Mouse (Mus musculus) mature B cell (primary cell): Measurements from ENCODE around the gene Ralgapa1.
"Not testable (repeated sequence)": the region's sequence is repeated elsewhere in the genome, so short reads cannot be mapped to it uniquely, and the experiment has no call there.

ENCODE experiments used
- in situ Hi-C: fragments of 300-500 bp; cut with MboI; formaldehyde crosslinking; loops from 2 replicates; pipeline ENCODE4 v1.14.3; 2019

Ralgapa1 gene

DNA sequence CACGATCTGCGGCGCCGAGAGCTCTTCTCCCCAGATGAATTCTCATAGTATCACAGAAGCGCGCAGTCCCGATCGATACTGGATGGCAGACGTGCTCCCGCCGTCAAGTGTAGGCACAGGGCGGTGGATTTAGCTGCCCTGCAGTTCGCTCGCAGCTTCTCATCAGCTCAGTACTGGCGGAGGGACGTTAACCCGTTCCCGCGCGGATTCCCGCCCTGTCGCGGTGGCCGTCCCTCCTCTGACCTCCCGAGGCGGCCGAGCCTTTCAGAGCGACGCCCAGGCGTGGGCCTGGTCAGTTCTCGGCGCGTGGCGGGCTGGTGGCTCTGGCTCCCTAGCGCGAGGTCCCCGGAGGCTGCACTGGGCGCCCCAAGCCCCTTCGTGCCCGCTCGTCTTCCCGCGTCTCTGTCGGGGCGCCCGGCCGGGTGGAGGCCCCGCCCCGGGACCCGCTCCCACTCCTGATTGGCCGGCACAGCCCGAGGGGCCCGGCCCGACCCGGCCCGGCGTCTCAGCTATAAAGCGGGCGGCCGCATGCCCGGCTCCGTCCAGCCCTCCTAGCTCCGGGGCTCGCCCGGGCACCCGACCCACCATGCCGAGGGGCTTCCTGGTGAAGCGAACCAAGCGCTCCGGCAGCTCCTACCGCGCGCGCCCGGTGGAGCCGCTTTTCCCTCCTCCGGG is 221.9 kb downstream of the Ralgapa1 start, which contains the start of gene Insm2:
Gene Insm2, plus strand, starts transcription at position 541 of the 675 bp plus-strand sequence.
- in situ Hi-C loops = no loop called here

DNA sequence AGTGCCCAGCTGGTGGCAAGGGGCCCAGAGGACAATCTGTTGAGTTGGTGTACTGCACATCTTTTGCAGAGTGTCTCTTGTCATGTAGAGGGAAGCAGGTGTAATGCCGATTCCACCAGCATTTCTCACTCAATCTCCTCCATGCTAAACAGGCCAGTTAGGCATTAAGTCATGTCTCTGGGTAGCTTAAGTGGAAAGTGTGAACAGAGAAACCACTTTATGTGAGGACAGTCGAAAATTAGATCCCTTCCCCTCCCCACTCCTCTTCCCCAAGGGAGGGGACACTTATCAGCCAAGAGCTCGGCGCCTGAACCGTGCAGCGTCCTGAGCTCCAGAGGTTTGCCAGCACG is 222.5 kb downstream of the Ralgapa1 start:
- in situ Hi-C loops = no loop called here

- in situ Hi-C loops = not testable (repeated sequence)
Measured at GRCm38 (mm10) chr12:55586936-55587335, 234.0 kb downstream of the Ralgapa1 start.

GRCm38 (mm10) chr12:55573794-55574193 is 247.2 kb downstream of the Ralgapa1 start:
- in situ Hi-C loops = no loop called here

- in situ Hi-C loops = no loop called here
Measured at GRCm38 (mm10) chr12:55573089-55573488, 247.9 kb downstream of the Ralgapa1 start.

DNA sequence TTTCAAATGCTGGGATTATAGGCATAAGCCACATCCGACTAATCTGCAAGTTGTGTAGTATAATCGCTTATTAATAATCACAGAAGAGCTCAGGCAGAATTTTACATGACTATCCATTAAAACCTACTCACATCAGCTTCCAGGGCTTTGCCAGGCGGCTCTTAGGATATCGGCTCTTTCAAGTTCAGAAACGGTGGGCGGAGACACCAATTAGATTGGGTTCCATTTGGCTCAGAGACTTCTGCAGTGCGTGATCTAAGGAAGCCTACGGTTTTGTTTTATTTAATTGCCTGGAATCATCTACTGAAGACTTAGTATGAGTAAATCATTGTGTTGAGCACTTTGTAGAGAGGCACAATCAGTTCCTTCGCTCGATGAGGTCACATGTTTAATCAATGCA is 249.3 kb downstream of the Ralgapa1 start:
- in situ Hi-C loops = no loop called here

- in situ Hi-C loops = no loop called here
Measured at GRCm38 (mm10) chr12:55571181-55571580, 249.8 kb downstream of the Ralgapa1 start.

DNA sequence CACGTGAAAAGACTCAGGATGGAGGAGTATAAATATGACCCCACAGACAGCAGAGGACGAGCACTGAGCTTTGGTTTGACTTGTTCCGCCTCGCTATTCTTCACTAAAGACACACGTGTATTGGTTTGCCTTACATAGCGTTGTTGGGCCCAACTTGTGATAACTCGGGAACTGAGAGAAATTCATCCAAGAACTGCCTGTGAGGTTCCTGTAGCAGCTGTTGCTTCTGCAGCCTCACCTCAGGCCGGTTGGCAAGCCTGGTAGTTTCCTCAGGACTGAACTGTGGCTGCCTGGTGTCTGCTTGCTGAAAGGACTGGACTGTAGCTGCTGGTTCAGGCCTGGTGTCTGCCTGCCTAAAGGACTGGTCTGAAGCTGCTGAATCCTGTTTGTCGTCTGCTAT is 250.3 kb downstream of the Ralgapa1 start:
- in situ Hi-C loops = no loop called here

GRCm38 (mm10) chr12:55569676-55570075 is 251.3 kb downstream of the Ralgapa1 start:
- in situ Hi-C loops = no loop called here

DNA sequence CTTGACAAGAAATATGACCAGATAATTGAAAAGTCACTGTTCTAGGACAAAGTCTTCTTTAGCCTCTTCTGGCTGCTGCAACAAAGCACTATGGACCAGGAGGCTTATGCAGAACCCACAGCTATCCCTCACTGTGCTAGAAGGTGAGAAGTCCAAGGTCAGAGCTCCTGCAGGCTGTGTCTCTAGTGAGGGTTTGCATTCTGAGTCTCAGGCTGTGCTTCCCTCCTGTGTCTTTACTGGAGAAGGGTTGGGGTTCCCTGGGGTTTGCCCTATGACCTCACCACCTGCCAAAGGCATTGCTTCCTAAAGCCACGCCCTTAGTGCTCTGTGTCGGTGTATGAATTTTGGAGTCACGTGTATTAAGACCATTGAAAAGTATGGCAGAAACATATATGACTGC is 252.5 kb downstream of the Ralgapa1 start:
- in situ Hi-C loops = no loop called here

DNA sequence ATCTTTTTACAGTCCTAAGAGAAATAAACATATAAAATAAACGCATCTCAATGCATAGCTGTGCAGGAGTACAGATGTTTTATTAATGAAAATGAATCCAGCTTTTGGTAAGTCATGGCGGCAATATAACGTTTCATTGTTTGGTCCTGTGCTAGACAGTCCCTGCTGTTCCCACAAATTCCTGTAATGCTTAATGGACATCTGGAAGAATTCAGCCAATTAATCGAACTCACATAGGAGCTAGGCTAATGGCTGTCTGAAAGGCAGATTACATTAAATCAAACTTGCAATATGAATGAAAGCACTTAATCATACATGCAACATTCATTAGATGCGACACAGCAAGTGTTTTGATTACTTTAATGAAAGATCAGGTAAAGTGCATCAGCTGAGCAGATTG is 254.1 kb downstream of the Ralgapa1 start:
- in situ Hi-C loops = no loop called here

DNA sequence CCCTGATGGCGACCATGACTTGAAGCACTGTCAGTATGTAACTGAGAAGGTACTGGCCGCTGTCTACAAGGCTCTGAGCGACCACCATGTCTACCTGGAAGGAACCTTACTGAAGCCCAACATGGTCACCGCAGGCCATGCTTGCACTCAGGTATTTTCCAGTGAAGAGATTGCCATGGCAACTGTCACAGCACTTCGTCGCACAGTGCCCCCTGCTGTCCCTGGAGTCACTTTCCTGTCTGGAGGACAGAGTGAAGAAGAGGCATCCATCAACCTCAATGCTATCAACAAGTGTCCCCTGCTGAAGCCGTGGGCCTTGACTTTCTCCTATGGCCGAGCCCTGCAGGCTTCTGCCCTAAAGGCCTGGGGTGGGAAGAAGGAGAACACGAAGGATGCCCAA is 255.1 kb downstream of the Ralgapa1 start:
- in situ Hi-C loops = no loop called here

GRCm38 (mm10) chr12:55565206-55565605 is 255.8 kb downstream of the Ralgapa1 start, which contains the start of gene Aldoart2:
Gene Aldoart2, plus strand, starts transcription at chr12:55565239.
- in situ Hi-C loops = no loop called here

DNA sequence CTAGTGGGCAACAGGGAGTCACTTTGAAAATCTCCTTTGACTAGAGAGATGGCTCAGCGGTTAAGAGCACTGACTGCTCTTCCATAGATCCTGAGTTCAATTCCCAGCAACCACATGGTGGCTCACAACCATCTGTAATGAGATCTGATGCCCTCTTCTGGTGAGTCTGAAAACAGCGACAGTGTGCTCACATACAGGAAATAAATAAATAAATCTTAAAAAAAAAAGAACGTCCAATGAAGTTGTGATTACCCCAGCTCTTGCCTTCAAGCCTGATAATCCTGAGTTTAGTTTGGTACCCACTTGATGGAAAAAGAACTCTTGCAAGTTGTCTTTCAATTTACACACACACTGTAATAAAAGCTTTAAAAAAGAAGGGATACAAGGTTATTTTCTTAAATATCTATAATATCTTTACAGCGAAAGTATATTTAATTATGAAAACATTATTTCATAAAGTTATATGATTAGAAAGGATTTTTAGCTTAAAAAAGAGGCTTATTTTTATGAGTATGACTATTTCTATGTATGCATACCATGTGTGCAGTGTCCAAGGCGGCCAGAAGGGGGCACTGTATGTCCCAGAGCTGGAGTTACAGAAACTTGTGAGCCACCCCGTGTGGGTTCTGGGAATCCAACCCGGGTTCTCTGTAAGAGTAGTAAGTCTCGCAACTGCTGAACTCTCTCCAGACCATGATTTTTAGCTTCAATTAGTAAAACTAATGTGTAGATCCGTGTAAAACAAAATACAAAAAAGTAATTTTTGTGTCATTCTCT is 256.6 kb downstream of the Ralgapa1 start:
- in situ Hi-C loops = no loop called here

DNA sequence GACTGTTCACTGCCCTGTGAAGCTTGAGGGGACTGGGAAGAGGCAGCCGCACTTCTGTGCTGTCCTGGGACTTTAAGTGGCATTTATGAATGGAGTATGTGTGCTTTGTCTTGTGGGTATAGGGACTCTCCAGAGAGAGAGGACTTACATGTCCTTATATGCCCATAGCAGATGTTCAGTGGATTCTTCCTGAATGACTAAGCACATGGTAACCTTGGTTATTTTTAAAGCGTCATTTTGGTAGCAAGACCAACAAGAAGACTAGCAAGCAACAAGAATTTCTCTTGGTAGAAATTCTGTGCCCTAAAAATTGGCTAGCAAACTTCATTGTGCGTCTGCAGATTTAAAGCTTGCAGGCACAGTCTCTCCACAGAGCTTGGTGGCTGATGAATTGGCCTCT is 257.2 kb downstream of the Ralgapa1 start:
- in situ Hi-C loops = no loop called here

DNA sequence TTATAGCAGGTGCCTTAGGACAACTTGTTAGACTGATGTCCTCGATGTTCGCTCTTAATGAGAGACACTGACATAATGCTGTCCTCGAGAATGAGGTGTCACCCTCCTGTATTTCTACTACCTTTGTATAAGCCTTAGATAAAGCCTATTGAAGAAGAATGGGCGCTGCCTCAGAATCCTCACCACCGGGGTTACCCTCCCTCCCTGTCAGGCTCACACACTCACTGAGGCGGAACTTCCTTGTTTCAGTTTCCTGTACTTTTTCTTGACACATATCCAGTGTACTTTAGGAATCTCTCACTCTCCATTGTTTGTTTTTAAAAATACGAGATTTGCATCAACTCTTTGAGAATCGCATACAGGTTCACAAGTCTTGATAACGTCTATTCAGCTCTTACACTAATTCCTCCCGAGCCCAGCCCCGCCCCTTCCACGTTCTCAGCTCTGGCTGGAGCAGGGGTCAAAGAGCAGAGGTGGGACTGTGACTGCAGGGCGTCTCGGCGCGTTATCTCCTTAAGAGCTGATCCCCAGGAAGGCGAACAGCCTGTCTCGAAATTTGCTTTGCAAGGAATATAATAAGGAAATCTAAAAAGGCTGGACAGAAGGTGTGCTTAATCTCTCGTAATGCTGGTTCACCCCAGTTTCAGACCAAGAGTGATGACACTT is 260.8 kb downstream of the Ralgapa1 start:
- in situ Hi-C loops = no loop called here

DNA sequence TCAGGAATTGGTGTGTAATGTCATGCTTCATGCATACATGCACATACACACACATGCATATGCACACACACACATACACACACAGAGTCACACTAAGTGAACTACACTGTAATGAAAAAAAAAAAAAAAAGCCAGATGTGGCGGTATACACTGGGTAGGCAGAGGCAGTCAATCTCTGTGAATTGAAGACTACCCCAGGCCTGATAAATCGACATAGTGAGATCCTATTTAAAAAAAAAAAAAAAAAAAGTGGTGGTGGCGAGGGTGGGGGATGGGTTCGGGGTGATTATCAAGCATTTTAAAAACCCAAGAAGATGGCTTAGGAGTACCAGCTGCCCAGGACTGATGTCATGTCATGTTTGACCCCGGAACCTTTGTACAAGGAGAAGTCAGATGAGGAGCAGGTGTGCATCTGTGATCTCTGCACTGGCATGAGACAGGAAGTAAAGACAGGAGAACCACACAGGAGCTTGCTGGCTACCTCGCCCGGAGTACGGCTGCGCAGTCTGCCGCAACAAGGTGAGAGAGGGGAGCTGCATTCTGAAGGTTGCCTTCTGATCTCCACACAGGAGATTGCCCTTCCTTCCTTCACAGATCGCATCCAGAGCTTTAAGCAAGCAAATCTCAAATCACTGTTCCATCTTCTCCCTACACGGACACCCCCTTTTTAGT is 261.6 kb downstream of the Ralgapa1 start:
- in situ Hi-C loops = no loop called here

DNA sequence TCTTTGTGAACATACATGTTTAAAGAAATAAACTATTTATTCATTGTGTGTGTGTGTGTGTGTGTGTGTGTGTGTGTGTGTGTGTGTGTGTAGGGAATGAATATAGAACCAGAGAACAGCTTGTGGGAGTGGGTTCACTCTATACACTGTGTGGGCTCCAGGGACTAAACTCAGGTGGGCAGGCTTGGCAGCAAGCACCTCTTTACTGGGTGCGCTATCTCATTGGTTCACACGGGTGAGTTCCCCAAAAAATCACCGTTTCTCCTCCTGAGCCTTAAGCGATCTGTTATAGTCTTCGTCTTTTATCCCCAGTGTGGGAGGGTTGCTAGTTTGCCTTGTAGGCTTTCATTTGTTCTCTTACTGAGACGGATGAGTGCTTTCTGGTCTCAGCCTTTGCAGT is 263.1 kb downstream of the Ralgapa1 start:
- in situ Hi-C loops = no loop called here

GRCm38 (mm10) chr12:55554901-55555300 is 266.1 kb downstream of the Ralgapa1 start:
- in situ Hi-C loops = not testable (repeated sequence)
